Mouse (Mus musculus) kidney, embryonic 15.5 days (tissue): Measurements from ENCODE around the gene Ctrl. TPM values are rescaled to one million over a fixed set of nuclear protein-coding genes. Genes with fewer than 3 reads are reported as not detected.

Experiments
- ATAC-seq: fragments of 200-750 bp; cut with Nextera tagmentation; replicated peaks from 2 replicates; pipeline ENCODE4 v1.8.0; 2017; ENCODE audit warnings: moderate TSS enrichment; ENCODE audit not compliant: low FRiP score
- H3K27ac ChIP-seq: fragments of 300-500 bp; sonication (generic); 2 replicates; pipeline ENCODE4 v1.5.1; 2015; ENCODE audit warnings: mild to moderate bottlenecking, inconsistent platforms
- H3K27me3 ChIP-seq: fragments of 300-500 bp; sonication (generic); 2 replicates; pipeline ENCODE4 v1.6.1; 2015; ENCODE audit warnings: inconsistent platforms
- H3K36me3 ChIP-seq: fragments of 300-500 bp; sonication (generic); 2 replicates; pipeline ENCODE4 v1.6.1; 2015; ENCODE audit warnings: inconsistent platforms
- H3K4me1 ChIP-seq: fragments of 300-500 bp; sonication (generic); 2 replicates; pipeline ENCODE4 v1.6.1; 2015; ENCODE audit warnings: inconsistent platforms
- H3K4me2 ChIP-seq: fragments of 300-500 bp; sonication (generic); 2 replicates; pipeline ENCODE4 v1.6.1; 2015; ENCODE audit warnings: moderate library complexity, mild to moderate bottlenecking, inconsistent platforms
- H3K4me3 ChIP-seq: fragments of 300-500 bp; sonication (generic); replicated peaks from 2 replicates; pipeline ENCODE4 v1.5.1; 2015; ENCODE audit warnings: mild to moderate bottlenecking, inconsistent platforms
- H3K9ac ChIP-seq: fragments of 300-500 bp; sonication (generic); 2 replicates; pipeline ENCODE4 v1.6.1; 2015; ENCODE audit warnings: mild to moderate bottlenecking, inconsistent platforms
- H3K9me3 ChIP-seq: fragments of 300-500 bp; sonication (generic); replicated peaks from 2 replicates; pipeline ENCODE4 v1.6.1; 2016; ENCODE audit warnings: inconsistent platforms
- WGBS: fragments of 180-500 bp; shearing (Covaris S2); methylation state at CpG from one replicate; pipeline ENCODE4 v1.1.7; 2015; ENCODE audit warnings: mixed read lengths; 5-methylcytosine and 5-hydroxymethylcytosine counted together
- polyA plus RNA-seq: library from polyadenylated mRNA; unstranded; fragments of >200 nt; fragmentation: Nextera tagmentation; extraction: Ambion mirVana; gene quantifications from 2 replicates; pipeline ENCODE4 v1.2.1, GENCODE M21; 2015

The Ctrl gene
- polyA plus RNA-seq, 1 experiment from 2014 or later: 1.7 TPM

DNA sequence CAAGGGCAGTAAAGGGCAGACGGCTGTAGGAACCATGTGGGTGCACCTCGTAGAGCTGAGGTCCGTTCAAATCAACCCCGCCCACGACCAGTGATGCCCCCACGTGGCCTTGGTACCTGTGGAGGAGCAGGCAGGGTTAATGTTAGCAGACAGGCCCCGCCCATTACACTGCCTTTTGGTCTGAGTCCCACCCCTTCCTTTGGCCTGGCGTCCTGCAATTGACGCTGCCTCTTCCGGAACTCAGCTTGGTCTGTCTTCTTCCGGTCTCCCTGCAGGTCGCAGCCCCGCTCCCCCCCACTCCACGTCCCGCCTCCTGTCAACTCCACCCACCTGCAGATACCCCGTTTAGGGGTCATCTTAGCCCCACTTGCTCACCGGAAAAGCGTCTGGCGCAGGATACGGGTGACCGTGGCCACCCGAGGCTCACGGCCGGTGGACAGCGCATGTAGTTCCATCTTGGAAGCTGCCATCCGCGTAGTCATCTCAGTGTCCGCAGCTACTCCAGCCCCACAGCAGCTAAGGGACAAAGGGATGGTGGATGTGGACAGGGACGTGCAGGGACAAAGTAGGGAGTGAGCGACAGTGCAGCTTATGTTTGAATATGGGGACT lies 3.3 kb upstream of the Ctrl start:
- WGBS: under 1% methylated on average over 30 of the region's 30 CpGs
- Histone ChIP-seq H3K27me3 (no peaks in the 10 kb centered on the region), H3K4me2 (peak overlapping the region; percentile 97), H3K36me3 (peaks cover 23% of the 10 kb centered on the region), H3K27ac (peak overlapping the region; percentile 91), H3K9me3 (no peaks in the 10 kb centered on the region), H3K4me1 (peaks cover 22% of the 10 kb centered on the region), H3K4me3 (peak overlapping the region; percentile 92), H3K9ac (peak overlapping the region; percentile 68)
- peak; percentile 92 for ATAC-seq

DNA sequence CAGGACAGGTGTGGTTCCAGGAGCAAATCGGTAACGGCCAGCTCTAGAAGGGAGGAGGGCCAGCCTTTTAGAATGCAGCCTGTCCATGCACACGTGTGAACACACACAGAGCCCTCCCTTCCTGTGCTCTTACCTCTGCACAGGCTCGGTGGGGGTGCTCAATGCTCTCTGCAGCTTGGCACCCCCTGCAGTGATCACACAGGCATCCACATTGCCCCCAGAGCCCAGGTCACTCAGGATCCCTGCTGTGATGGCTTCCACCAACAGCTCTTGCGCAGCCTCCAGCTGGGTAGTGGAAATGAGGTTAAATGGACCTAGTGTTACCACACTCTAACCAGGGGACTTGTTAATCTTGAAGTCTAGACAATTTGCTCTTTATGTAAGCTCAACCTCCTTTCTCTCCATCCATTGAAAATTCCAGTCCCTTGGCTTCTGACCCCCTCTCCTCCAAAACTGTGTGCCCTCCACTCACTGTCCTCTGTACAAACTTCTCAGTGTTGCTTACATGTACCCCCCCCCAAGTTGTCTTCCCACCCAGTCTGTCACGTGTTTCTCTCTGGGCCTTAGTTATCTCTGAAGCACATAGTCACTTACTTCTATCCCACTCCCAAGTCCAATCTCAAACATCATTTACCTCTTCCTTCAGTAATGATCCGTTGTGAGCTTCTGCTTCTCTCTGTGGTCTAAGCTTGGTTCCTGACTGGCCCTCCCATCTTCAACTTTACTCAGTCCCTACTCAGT lies 2.4 kb upstream of the Ctrl start:
- H3K4me2 ChIP-seq: peak overlapping the region; percentile 97
- peak overlapping the region; percentile 68 for H3K9ac ChIP-seq
- H3K36me3 ChIP-seq: peaks cover 26% of the 10 kb centered on the region
- ATAC-seq: no peak
- WGBS: 28% methylated on average over 7 of the region's 7 CpGs
- H3K9me3 ChIP-seq: no peaks in the 10 kb centered on the region
- no peaks in the 10 kb centered on the region for H3K27me3 ChIP-seq
- H3K27ac ChIP-seq: peak overlapping the region; percentile 91
- peak overlapping the region; percentile 92 for H3K4me3 ChIP-seq
- peaks cover 22% of the 10 kb centered on the region for H3K4me1 ChIP-seq

DNA sequence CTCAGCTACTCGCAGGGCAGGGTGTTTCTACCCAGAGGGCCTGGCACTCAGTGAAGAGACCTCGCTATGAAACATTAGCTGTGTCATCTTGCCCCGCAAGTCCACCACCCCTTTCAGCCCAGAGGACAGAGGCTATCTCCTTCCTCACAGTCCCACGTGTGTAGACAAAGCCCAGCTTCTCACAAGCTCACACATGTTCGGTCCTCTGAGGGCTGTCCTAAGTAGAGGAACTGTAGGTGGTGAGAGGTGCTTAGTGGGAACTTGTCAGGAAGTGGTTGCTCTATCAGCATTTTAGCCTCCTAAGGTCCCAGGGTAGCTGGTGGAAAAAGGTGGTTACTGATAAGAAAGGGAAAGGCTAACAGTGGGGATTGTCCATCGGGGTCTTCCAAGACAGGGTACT lies 1.4 kb upstream of the Ctrl start:
- no peak for ATAC-seq
- 83% methylated on average over 6 of the region's 6 CpGs for WGBS
- Histone ChIP-seq H3K27ac (no peak overlapping the region), H3K9me3 (no peaks in the 10 kb centered on the region), H3K4me2 (no peak overlapping the region), H3K27me3 (no peaks in the 10 kb centered on the region), H3K4me1 (peaks cover 22% of the 10 kb centered on the region), H3K9ac (no peak overlapping the region), H3K4me3 (no peak overlapping the region), H3K36me3 (peaks cover 30% of the 10 kb centered on the region)

DNA sequence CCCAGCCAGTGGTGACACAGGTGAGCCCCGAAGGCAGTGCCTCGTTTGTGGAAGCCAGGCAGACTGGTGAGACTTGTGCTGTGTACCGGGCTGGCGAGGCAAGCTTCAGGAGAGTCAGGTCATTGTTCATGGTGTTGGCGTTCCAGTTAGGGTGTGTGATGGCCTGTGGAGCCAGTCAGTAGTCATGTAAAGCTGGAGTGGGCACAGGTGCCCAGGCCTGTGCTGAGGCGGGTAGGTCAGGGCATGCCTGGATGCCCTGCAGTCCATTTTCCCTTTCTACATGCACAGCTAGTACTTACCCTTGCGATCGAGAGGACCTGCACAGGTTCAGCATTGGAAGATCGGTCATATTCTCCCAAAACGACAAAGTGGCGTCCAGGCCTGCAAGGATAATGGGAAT lies 1.1 kb downstream of the Ctrl start:
- WGBS: 88% methylated on average over 11 of the region's 11 CpGs
- H3K4me2 ChIP-seq: no peak overlapping the region
- H3K4me3 ChIP-seq: no peak overlapping the region
- H3K27me3 ChIP-seq: no peaks in the 10 kb centered on the region
- no peaks in the 10 kb centered on the region for H3K9me3 ChIP-seq
- no peak for ATAC-seq
- H3K4me1 ChIP-seq: peaks cover 12% of the 10 kb centered on the region
- H3K36me3 ChIP-seq: peaks cover 41% of the 10 kb centered on the region
- no peak overlapping the region for H3K9ac ChIP-seq
- H3K27ac ChIP-seq: no peak overlapping the region

DNA sequence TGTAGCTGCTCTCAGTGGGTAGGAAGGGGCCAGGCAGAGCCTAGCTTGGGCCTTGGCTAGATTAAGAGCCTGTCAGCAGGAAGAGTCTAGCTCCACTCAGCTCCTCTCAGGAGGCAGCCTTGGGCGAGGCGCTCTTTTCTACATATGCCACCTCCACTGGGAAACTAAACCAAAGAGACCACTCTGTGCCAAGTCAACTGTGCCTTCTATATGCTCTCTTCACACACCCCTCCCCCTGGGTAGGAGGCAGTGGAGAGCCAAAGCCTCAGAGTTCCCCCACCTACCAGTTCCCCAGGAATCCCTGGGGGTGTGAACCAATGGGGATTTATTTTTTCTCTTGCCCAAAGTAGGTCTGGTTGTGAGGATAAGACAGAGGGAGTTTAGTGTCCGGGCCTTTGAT lies 2.4 kb downstream of the Ctrl start:
- no peak overlapping the region for H3K4me2 ChIP-seq
- no peak overlapping the region for H3K27ac ChIP-seq
- no peak for ATAC-seq
- peaks cover 48% of the 10 kb centered on the region for H3K36me3 ChIP-seq
- H3K4me3 ChIP-seq: no peak overlapping the region
- H3K9ac ChIP-seq: no peak overlapping the region
- H3K4me1 ChIP-seq: peaks cover 7% of the 10 kb centered on the region
- H3K27me3 ChIP-seq: no peaks in the 10 kb centered on the region
- H3K9me3 ChIP-seq: no peaks in the 10 kb centered on the region
- 93% methylated on average over 3 of the region's 3 CpGs for WGBS

DNA sequence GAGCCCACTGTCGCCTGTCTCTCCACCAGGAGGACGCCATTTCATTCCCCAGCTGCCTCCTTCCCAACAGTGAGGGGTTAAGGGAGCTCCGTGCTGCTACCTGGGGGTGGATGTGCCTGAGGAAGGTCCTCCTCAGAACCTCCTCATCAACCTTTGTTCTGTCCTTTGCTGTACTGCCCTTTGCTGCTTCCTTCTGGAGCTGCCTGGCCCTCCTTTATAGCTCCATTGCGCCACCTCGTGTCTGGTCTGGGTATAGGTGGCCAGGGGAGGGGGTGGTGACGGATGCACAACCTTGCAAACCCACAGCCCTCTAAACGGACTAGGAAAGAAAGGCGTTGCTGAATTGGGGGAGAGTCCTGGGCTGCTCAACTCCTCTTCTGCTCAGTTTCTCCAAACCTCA lies 3.1 kb downstream of the Ctrl start:
- Histone ChIP-seq H3K4me3 (no peak overlapping the region), H3K4me1 (peaks cover 1% of the 10 kb centered on the region; the same call in 1 of the 2 replicates), H3K9me3 (no peaks in the 10 kb centered on the region), H3K27ac (no peak overlapping the region), H3K4me2 (no peak overlapping the region), H3K36me3 (peaks cover 54% of the 10 kb centered on the region), H3K9ac (no peak overlapping the region), H3K27me3 (no peaks in the 10 kb centered on the region)
- WGBS: 25% methylated on average over 8 of the region's 8 CpGs
- peak; percentile 31; the same call in 1 of the 2 replicates for ATAC-seq

DNA sequence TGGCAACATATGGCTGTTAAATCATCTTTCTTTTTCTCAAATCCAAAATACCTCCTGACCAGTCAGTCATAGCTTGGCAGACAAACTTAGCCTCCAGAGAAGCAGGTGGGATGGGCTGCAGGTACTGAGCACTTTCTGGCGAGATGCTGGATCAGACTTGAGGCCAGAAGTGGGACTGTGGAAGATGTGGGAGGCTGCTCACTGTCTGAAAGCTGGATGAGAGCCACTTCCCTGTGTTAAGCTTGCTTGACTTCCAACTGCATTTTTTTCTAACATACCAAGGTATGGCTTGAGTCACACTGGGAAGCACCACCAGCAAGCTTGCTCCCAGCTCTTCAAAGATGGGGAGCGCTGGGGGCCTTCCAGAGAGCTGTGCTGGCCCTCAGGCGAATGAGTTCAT lies 8.5 kb downstream of the Ctrl start:
- ATAC-seq: no peak
- Histone ChIP-seq H3K36me3 (peaks cover 34% of the 10 kb centered on the region), H3K9me3 (no peaks in the 10 kb centered on the region), H3K27ac (no peak overlapping the region), H3K4me3 (no peak overlapping the region), H3K4me2 (no peak overlapping the region), H3K4me1 (no peaks in the 10 kb centered on the region), H3K9ac (no peak overlapping the region), H3K27me3 (no peaks in the 10 kb centered on the region)
- WGBS: 73% methylated on average over 3 of the region's 3 CpGs

DNA sequence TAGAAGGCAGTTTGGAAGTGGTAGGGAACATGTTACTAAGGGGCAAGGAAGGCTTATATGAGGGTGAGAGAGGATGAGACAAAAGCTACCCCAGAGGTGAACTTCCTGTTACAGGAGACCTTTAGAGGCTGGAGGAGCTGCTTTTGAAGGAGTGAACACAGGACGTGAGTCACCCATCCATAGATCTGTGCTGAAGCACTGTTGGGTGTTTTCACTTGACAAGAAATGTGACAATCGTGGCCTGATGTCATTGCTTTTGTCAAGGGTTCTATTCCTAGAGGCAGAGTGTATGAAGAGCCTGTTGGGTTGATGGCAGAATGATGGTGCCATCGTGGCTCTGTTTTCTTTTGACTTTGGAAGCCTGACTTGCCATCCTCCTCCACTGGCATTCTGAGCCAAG lies 14.3 kb downstream of the Ctrl start:
- ATAC-seq: no peak
- H3K9ac ChIP-seq: no peak overlapping the region
- H3K4me1 ChIP-seq: no peaks in the 10 kb centered on the region
- H3K27me3 ChIP-seq: no peaks in the 10 kb centered on the region
- H3K4me3 ChIP-seq: no peak overlapping the region
- H3K9me3 ChIP-seq: no peaks in the 10 kb centered on the region
- peaks cover 48% of the 10 kb centered on the region for H3K36me3 ChIP-seq
- no peak overlapping the region for H3K27ac ChIP-seq
- no peak overlapping the region for H3K4me2 ChIP-seq
- WGBS: 84% methylated on average over 3 of the region's 3 CpGs

DNA sequence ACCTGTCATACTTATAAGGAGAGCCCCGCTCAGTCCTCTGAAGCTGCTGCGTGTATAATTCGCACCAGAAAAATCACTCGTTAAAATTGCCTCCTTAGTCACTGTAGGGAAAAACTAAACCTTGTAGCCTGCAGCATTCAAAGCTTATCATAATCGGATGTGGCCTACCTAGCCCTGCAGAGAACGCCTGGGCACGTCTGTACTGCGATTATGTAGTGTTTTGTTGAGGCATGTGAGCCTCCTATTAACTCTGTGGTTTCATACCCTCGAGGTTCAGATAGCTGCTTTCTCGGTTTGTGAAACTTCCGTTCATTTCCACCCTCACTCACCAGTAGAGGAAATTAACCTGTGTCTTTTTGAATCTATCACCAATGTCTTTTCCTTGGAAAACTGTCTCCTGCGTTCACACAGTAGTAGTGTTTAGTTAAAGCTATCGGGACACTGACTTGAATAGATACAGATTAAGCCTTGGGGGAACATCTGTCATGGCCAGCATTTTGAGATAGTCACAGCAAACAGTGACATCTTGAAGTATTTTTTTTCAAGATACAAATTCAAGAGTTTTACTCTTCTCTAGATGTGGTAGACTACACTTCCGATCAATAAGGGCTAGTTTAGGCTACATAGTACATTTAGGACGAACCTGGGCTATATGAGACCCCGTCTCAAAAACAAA lies 32.6 kb downstream of the Ctrl start:
- H3K9me3 ChIP-seq: no peaks in the 10 kb centered on the region
- no peaks in the 10 kb centered on the region for H3K27me3 ChIP-seq
- peak overlapping the region; percentile 100 for H3K9ac ChIP-seq
- H3K4me3 ChIP-seq: peak overlapping the region; percentile 94
- ATAC-seq: 0 out of 2 replicates have a peak, but pooled peaks have one; percentile 8
- peaks cover 8% of the 10 kb centered on the region; the same call in 1 of the 2 replicates for H3K36me3 ChIP-seq
- peaks cover 12% of the 10 kb centered on the region for H3K4me1 ChIP-seq
- H3K27ac ChIP-seq: peak overlapping the region; percentile 91
- peak overlapping the region; percentile 72 for H3K4me2 ChIP-seq
- 30% methylated on average over 16 of the region's 16 CpGs for WGBS

DNA sequence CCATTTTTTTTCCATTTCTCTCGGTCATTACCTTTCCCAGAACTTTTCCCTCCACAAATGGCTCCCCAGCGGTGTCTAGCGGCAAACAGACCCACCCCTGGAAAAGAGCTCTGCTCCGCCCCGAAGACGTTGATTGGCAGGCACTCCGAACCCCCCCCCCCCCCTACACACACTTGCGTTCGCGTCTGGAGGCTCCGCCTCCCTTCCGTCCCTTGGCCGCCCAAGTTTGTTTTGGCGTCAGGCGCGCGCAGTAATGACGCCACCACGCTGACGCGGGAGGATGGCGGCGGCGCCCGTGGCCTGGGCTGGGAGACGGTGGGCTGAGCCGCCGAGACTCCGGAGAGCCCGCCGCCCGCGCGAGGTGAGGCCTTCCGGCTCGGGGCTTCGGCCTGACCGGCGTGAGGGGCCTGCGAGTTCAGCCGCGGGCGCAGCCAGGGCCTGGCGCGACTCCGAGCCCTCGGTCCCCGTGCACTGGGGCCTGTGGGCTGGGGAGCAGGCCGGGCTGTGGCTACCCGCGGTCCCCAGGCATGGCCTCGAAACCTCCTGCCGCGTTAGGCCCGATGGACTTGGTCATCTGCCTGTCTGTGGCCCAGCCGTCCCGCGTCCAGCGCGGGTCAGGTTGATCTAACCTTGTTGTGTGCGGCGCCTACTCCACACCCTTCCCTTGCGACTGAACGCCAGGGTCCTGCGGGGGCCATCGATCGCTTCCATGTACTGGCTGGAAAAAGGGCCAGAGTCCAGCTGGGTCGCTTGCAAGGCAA lies 33.3 kb downstream of the Ctrl start, which contains the start of gene Pskh1:
TSS of gene Pskh1 (plus strand) at position 262 of the 761 bp plus-strand sequence.
- Histone ChIP-seq H3K36me3 (peaks cover 9% of the 10 kb centered on the region; the same call in 1 of the 2 replicates), H3K27ac (peak within 1 kb of the TSS; percentile 91), H3K9ac (peak within 1 kb of the TSS; percentile 100), H3K27me3 (no peaks in the 10 kb centered on the region), H3K4me1 (peaks cover 12% of the 10 kb centered on the region), H3K4me3 (peak within 1 kb of the TSS; percentile 94), H3K4me2 (peak within 1 kb of the TSS; percentile 72), H3K9me3 (no peaks in the 10 kb centered on the region)
- peak; percentile 96 for ATAC-seq
- under 1% methylated on average over 68 of the region's 68 CpGs for WGBS

DNA sequence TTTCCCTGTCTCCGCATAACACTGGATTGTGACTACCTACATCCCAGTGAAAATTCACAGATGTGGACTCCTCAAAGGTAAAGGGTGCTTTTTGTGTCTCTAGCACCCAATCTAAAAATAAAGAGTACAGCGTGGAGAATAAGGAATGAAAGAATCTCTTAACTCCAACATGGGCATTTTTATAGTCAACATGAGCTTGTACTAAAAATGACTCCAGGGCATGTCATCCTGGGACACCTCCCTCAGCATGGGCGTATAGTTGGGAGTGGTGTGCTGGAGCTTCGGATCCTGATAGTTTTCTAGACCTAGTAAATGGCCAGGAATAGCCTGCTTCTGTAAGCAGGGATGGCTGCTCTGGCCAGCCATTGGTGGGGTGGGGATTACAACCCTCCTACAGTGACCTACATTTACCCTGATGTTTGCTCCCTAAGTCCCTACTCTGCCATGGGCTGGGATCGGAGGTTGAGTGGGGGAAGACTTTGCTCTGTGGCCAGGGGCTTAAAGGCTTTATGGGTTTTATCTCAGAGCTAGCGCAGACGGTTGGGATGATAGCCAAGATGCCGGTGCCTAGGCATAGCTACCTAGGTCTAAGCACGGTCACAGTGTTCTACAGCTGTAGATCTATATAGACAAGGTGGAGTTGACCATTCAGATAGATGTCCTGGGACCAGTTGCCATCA lies 35.7 kb downstream of the Ctrl start:
- Histone ChIP-seq H3K9ac (no peak overlapping the region), H3K27ac (no peak overlapping the region), H3K4me2 (no peak overlapping the region), H3K9me3 (no peaks in the 10 kb centered on the region), H3K4me1 (peaks cover 19% of the 10 kb centered on the region), H3K36me3 (peaks cover 18% of the 10 kb centered on the region), H3K4me3 (no peak overlapping the region), H3K27me3 (no peaks in the 10 kb centered on the region)
- WGBS: 87% methylated on average over 9 of the region's 9 CpGs
- ATAC-seq: no peak
